Mouse (Mus musculus) kidney, postnatal 14 days (tissue): ENCODE results near the gene Lemd2.
A peak's percentile ranks its signal among the peaks of the same experiment; 100 is the strongest.

Experiments used
- DNase-seq: peaks from one replicate; pipeline ENCODE4 v3.0.0; 2022; ENCODE audit warnings: mixed read lengths

Gene Lemd2

DNA sequence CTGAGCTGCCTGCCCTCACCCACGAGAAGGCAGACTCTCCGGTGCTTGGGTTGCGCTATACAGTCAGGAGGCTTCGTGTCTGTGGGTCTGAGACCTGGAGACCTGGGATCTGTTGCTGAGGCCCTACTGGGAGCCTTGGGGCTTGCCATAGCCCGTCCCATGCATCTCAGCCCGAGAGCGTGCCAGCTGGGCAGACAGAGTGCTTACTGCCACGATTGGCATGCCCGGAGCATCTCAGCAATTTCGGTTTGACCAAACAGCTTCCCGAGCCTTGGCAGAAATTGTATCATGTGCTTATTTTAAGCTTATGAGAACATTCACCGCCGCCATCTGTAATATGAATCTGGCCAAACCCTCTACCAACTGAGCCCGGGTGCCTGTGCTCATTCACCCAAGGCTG is 50.0 kb downstream of the Lemd2 start:
- no peak for DNase-seq

DNA sequence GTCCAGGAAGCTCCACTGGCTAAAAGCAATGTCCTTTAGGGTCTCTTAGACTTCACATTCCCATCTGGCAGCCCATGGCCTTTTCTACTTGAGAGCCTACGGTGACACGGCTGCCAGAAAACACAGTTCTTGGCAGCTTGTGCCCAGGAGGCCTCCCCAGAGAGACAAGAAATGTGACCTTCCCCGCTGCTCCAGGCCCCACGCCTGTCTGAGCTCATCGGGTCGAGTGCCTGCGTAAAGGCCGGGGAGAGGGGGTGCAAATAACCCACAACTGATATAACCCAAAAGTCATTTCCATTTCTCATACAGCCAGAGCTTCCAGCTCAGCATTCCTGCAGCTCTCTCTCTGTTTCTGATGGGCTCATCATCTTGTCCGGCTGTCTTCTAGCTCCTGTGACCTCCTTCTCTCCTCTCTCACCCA is 50.5 kb downstream of the Lemd2 start:
- DNase-seq: no peak

DNA sequence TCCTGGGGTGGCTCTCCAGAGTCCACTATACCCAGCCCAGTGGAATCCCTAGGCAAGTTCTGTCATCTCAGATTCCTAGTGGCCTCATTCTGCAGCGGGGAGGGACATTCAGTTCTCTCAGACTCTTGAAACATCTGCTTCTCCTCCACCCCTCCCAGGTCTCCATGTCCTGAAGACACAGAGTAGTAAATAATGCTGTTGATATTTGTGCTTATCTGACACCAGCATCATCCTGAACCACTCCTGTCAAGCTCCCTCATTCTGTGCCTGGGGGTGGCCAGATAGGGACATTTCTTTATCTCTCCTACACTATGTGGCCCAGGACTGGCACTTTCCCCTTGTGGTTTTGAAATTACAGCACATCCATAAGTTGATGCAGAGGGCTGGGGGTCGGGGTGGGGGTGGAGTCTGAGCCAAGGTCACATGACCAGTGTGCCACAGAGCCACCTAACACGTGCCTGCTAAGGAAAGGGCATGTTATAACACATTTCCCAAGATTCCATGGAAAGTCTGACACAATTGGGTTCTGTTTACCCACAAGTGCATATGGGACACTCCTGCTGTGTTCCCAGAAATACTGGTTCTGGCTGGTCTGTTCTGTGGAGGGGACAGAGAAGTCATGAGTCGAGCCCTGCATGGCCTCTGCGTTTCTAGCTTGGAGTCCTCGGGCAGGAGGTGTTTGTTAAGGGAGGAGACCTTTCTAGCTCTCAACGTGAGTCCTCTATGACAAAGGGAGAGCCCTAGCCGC is 51.1 kb downstream of the Lemd2 start:
- DNase-seq: no peak

DNA sequence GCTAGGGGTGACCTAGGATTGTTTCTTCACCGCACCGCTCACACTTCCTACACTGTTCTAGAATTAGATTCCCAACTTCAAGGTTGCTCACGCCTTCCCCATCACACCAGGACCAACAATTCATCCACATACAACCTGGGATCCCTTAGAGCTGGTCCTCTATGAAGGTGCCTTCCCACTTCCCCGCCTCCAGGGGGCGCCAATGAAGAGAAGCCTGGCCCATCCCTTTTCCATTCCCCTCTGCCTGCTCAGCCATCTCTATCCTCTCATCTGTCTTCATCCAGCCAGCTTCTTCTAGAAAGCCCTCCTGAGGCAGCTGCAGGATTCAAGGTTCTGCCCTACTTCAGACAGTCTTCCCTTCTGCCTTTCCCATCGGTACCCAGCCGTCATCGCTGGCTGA is 52.9 kb downstream of the Lemd2 start:
- DNase-seq: no peak

DNA sequence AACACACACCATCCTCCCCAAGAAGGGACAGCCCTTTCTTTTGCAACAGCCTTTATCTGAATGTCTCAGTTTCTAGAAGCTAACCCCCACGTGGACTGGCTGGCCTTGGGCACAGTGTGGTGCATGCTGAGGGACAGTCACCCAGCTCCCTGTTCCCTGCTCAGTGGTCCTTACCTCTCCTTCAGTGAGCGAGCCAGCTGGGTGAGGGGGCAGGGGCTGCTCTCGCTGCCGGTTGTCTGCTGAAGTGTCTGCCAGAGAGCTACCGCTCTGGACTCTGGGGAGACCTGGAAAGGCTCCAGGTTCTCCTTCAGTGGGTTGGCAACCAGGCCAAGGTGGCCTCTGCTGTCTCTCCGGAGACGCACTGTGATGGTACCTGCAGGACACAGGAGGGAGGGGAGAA is 53.4 kb downstream of the Lemd2 start:
- DNase-seq: peak; percentile 66

DNA sequence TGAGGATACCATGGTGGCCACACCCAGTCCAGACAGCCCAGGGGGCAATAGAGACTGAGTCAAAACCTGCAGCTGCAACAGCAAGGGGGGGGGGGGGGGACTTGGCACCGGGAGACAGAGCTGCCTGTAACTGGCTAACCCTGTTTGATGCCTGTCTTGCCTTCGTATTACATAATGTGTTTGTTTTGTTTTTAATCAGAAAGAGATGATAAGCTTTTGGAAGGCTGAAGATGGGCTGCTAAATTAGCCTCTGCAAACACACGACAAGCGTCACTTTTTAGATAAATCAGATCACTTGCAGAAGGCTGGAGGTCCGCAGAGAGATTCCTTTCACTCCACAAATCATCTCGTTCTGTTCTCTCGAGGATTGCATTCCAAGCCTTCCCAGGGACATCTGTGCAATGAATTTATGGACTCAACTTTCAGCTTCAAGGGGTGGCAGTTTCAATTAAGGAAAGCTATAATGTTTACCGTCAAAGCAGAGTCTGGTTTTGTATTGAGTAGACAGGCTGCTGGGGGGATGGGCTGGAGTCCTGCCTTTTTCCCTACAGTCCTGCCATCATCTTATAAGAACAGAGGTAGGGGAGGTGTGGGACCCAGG is 57.8 kb downstream of the Lemd2 start:
- no peak for DNase-seq

DNA sequence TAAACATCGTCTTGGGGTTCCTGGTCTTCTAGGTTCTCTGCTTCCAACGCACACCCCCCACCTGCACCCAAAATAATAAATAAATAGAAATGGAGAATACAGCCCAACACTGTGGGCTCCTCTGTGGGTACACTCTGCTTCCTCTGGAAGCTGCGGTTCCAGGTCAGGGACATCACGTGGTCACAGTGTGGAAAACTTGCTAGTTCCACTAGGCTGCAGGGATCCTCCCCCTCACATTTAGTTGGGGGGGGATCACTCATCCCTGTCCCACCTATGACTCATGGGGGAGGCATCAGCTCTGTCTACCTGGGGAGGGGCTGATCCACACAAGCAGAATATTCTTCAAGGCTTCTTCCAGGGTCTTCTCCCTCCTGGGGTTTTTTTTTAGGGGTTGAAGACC is 60.1 kb downstream of the Lemd2 start:
- no peak for DNase-seq

DNA sequence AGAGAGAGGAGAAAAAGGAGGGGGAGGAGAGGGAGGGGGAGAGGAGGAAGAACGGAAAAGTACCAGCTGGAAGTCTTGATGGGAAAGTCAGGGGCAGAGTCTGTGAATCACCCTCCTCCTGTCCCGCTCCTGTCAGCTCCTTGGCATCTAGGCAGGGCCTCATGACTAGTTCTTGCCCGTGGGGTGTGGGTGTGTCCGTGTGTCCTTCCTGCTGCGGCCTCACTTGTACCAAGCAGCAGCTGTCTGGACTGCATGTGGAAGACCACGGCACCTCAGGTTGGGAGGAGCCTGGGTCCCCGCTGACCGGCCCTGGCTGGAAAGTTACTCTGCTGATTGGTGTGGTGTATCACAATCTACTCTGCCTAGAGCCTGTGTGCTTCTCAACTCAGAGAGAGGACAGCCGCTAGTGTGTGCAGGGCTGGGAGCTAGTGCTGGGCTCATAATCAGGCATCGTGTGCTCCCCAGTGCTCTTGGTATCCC is 62.3 kb downstream of the Lemd2 start:
- DNase-seq: peak; percentile 52

DNA sequence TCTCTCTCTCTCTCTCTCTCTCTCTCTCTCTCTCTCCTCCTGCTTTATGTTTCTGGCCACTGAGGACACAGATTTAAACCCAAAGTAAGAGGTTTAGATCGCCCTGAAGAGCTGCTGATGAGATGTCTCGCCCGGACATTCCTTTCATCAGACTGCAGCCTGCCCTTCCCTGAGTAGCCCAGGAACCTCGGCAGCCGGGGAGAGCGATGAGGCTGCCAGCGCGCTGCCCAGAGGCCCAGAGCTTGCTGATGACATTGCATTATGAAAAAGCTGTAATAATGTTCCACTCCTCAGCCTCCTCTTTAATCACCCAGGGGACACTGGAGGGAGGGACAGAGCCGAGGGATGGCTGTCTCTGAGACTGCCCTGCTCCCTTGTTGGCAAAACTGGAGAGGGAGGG is 64.0 kb downstream of the Lemd2 start:
- no peak for DNase-seq
